Mouse (Mus musculus) spleen, embryonic (tissue): ENCODE measurements around the gene Dguok.

Source experiments
- CTCF ChIA-PET: fragments of 350-600 bp; sonication (Branson Sonifier 250); formaldehyde crosslinking; loops from one replicate; lab custom pipeline; 2022; lab: Charles Lee

The Dguok gene

GRCm38 (mm10) chr6:83500462-83500861, 6.3 kb downstream of the Dguok start:
- CTCF ChIA-PET, result no interaction called here

GRCm38 (mm10) chr6:83499078-83499477, 7.7 kb downstream of the Dguok start:
- CTCF ChIA-PET, result no interaction called here

GRCm38 (mm10) chr6:83496753-83497710, 9.7 kb downstream of the Dguok start:
- CTCF ChIA-PET, result no interaction called here

GRCm38 (mm10) chr6:83496009-83496752, 10.6 kb downstream of the Dguok start:
- CTCF ChIA-PET, result no interaction called here

- CTCF ChIA-PET, result interaction anchor here (0.7 kb wide), 1 partner anchor 591 kb away, joined by 3 read pairs; no protein-coding TSS in a partner anchor
These were observed 16.1 kb downstream of the Dguok start for GRCm38 (mm10) chr6:83490622-83491021.

GRCm38 (mm10) chr6:83488200-83488599, 18.6 kb downstream of the Dguok start:
- CTCF ChIA-PET, result interaction anchor here (0.7 kb wide), 1 partner anchor 156 kb away, joined by 3 read pairs; no protein-coding TSS in a partner anchor

GRCm38 (mm10) chr6:83487298-83487697, 19.5 kb downstream of the Dguok start:
- CTCF ChIA-PET, result interaction anchor here (0.6 kb wide), 1 partner anchor 58 kb away, joined by 4 read pairs; no protein-coding TSS in a partner anchor

- CTCF ChIA-PET, result no interaction called here
These were observed 20.9 kb downstream of the Dguok start for GRCm38 (mm10) chr6:83485854-83486253.

GRCm38 (mm10) chr6:83483776-83484175, 23.0 kb downstream of the Dguok start:
- CTCF ChIA-PET, result interaction anchor here (0.6 kb wide), 1 partner anchor 18 kb away, joined by 5 read pairs; no protein-coding TSS in a partner anchor

GRCm38 (mm10) chr6:83482418-83483085, 24.2 kb downstream of the Dguok start:
- CTCF ChIA-PET, result no interaction called here

GRCm38 (mm10) chr6:83480019-83480655, 26.6 kb downstream of the Dguok start:
- CTCF ChIA-PET, result no interaction called here

GRCm38 (mm10) chr6:83479193-83479592, 27.6 kb downstream of the Dguok start:
- CTCF ChIA-PET, result interaction anchor here (0.6 to 0.7 kb wide), 2 partner anchors 129 to 1845 kb away, joined by 3 to 8 read pairs; no protein-coding TSS in a partner anchor

- CTCF ChIA-PET, result interaction anchor here (0.6 kb wide), 1 partner anchor 128 kb away, joined by 3 read pairs; no protein-coding TSS in a partner anchor
These were observed 28.1 kb downstream of the Dguok start for GRCm38 (mm10) chr6:83478628-83479027.

GRCm38 (mm10) chr6:83478217-83478616, 28.6 kb downstream of the Dguok start:
- CTCF ChIA-PET, result no interaction called here

GRCm38 (mm10) chr6:83475431-83475830, 31.3 kb downstream of the Dguok start:
- CTCF ChIA-PET, result no interaction called here

GRCm38 (mm10) chr6:83473240-83473639, 33.5 kb downstream of the Dguok start:
- CTCF ChIA-PET, result interaction anchor here (0.6 kb wide), 1 partner anchor 59 kb away, joined by 3 read pairs; no protein-coding TSS in a partner anchor

GRCm38 (mm10) chr6:83471739-83472138, 35.0 kb downstream of the Dguok start:
- CTCF ChIA-PET, result interaction anchor here (0.7 to 1.0 kb wide), 2 partner anchors 37 to 79 kb away, joined by 3 to 6 read pairs; no protein-coding TSS in a partner anchor

- CTCF ChIA-PET, result no interaction called here
These were observed 42.8 kb downstream of the Dguok start for GRCm38 (mm10) chr6:83464011-83464410.

- CTCF ChIA-PET, result interaction anchor here (0.7 to 1.0 kb wide), 2 partner anchors 31 to 138 kb away, joined by 3 to 4 read pairs; no protein-coding TSS in a partner anchor
These were observed 47.6 kb downstream of the Dguok start, which contains the start of gene Tet3 for GRCm38 (mm10) chr6:83459034-83459644. Gene Tet3, minus strand, starts transcription at chr6:83459084.
